8 mouse cellular contexts compared by ENCODE assay signal in genomic region chr5:89883908-89884204, GRCm38 (mm10). TPM values are rescaled to one million over a fixed set of nuclear protein-coding genes. Genes with fewer than 3 reads are reported as not detected.
DNase-seq lines count a peak whose midpoint lies in the region; ATAC-seq lines count a peak whose summit lies in the region.

No protein-coding gene starts in this region.

- DNase-seq in lung, postnatal 14 days, result no peak
- DNase-seq in left cerebral cortex, postnatal 14 days (ENCODE audit: low spot score in 2 of 2), result no peak
- DNase-seq in cerebellum, postnatal 10 days, result no peak
- no peak for DNase-seq in heart, adult 11 months

- H3K9me3 ChIP-seq in lung, embryonic 15.5 days, result no peaks in the 10 kb centered on the region
- H3K9me3 ChIP-seq in forebrain, embryonic 12.5 days, result no peaks in the 10 kb centered on the region
- no peaks in the 10 kb centered on the region for H3K9me3 ChIP-seq in limb, embryonic 13.5 days
- no peaks in the 10 kb centered on the region for H3K9me3 ChIP-seq in neural tube, embryonic 15.5 days (replicated peaks)

- peak overlapping the region; percentile 80 for H3K4me3 ChIP-seq in lung, embryonic 15.5 days
- peak overlapping the region; percentile 67 for H3K4me3 ChIP-seq in forebrain, embryonic 12.5 days (replicated peaks)
- peak overlapping the region; percentile 75 for H3K4me3 ChIP-seq in limb, embryonic 13.5 days
- peak overlapping the region; percentile 82 for H3K4me3 ChIP-seq in neural tube, embryonic 15.5 days (replicated peaks)

- peak overlapping the region; percentile 81 for H3K27ac ChIP-seq in lung, embryonic 15.5 days
- no peak overlapping the region for H3K27ac ChIP-seq in forebrain, embryonic 12.5 days
- no peak overlapping the region for H3K27ac ChIP-seq in limb, embryonic 13.5 days
- H3K27ac ChIP-seq in neural tube, embryonic 15.5 days (replicated peaks), result no peak overlapping the region

- H3K27me3 ChIP-seq in lung, embryonic 15.5 days, result no peaks in the 10 kb centered on the region
- peaks cover 7% of the 10 kb centered on the region for H3K27me3 ChIP-seq in forebrain, embryonic 12.5 days
- H3K27me3 ChIP-seq in limb, embryonic 13.5 days, result no peaks in the 10 kb centered on the region
- H3K27me3 ChIP-seq in neural tube, embryonic 15.5 days (replicated peaks), result no peaks in the 10 kb centered on the region

- H3K4me2 ChIP-seq in lung, embryonic 15.5 days, result peak overlapping the region; percentile 100
- peak overlapping the region; percentile 100 for H3K4me2 ChIP-seq in forebrain, embryonic 12.5 days
- H3K4me2 ChIP-seq in limb, embryonic 13.5 days (replicated peaks), result peak overlapping the region; percentile 95
- peak overlapping the region; percentile 100 for H3K4me2 ChIP-seq in neural tube, embryonic 15.5 days

- 4% methylated on average over 8 of the region's 8 CpGs for WGBS in lung, embryonic 15.5 days
- 4% methylated on average over 8 of the region's 8 CpGs for WGBS in forebrain, embryonic 12.5 days
- WGBS in limb, embryonic 13.5 days, result 6% methylated on average over 8 of the region's 8 CpGs
- 9% methylated on average over 8 of the region's 8 CpGs for WGBS in neural tube, embryonic 15.5 days

- peak overlapping the region; percentile 77; the same call in 1 of the 2 replicates for H3K9ac ChIP-seq in lung, embryonic 15.5 days
- H3K9ac ChIP-seq in forebrain, embryonic 12.5 days, result peak overlapping the region; percentile 78
- H3K9ac ChIP-seq in limb, embryonic 13.5 days, result peak overlapping the region; percentile 81; the same call in 1 of the 2 replicates
- no peak overlapping the region; the same call in 1 of the 2 replicates for H3K9ac ChIP-seq in neural tube, embryonic 15.5 days (replicated peaks)

- H3K4me1 ChIP-seq in lung, embryonic 15.5 days, result peaks cover 17% of the 10 kb centered on the region
- H3K4me1 ChIP-seq in forebrain, embryonic 12.5 days, result peaks cover 12% of the 10 kb centered on the region
- H3K4me1 ChIP-seq in limb, embryonic 13.5 days, result peaks cover 5% of the 10 kb centered on the region; the same call in 1 of the 2 replicates
- H3K4me1 ChIP-seq in neural tube, embryonic 15.5 days, result peaks cover 22% of the 10 kb centered on the region

- intact Hi-C loops in left cerebral cortex, postnatal 14 days (cut with DNase I), result no loop called here

- no peaks in the 10 kb centered on the region for H3K36me3 ChIP-seq in lung, embryonic 15.5 days
- H3K36me3 ChIP-seq in forebrain, embryonic 12.5 days (replicated peaks), result 0 out of 2 replicates have a peak, but pooled peaks cover 5% of the 10 kb centered on the region
- peaks cover 6% of the 10 kb centered on the region; the same call in 1 of the 2 replicates for H3K36me3 ChIP-seq in limb, embryonic 13.5 days
- no peaks in the 10 kb centered on the region for H3K36me3 ChIP-seq in neural tube, embryonic 15.5 days

- no peak; the same call in 1 of the 2 replicates for ATAC-seq in lung, embryonic 15.5 days (ENCODE audit: borderline replicate concordance, extremely low read depth, low FRiP score, low TSS enrichment)
- peak; percentile 8; the same call in 1 of the 2 replicates for ATAC-seq in forebrain, embryonic 12.5 days (ENCODE audit: low FRiP score)
- ATAC-seq in limb, embryonic 13.5 days (ENCODE audit: low FRiP score, low read depth), result no peak
- 0 out of 2 replicates have a peak, but pooled peaks have one; percentile 1 for ATAC-seq in neural tube, embryonic 15.5 days (ENCODE audit: low FRiP score)

RNA-seq across cellular contexts. Expression of gene Adamts3, which starts 0.7 kb away (rescaled TPM):
- polyA plus RNA-seq in lung, embryonic 15.5 days (2015; fragmentation: Nextera tagmentation; extraction: Ambion mirVana), result 3.8 and 4.0 TPM in 2 replicates
- polyA plus RNA-seq in forebrain, embryonic 12.5 days (2016; fragmentation: Nextera tagmentation; extraction: Ambion mirVana), result 4.4 and 5.1 TPM in 2 replicates
- polyA plus RNA-seq in limb, embryonic 13.5 days (2015; fragmentation: Nextera tagmentation; extraction: Ambion mirVana), result 7.9 and 8.0 TPM in 2 replicates
- 4.7 and 5.5 TPM in 2 replicates for polyA plus RNA-seq in neural tube, embryonic 15.5 days (2015; fragmentation: Nextera tagmentation; extraction: Ambion mirVana)
- total RNA-seq in left cerebral cortex, postnatal 14 days (2021), result 10 to 100 TPM; 41.6 to 44.1 TPM

Comparison
In these comparisons a context has a peak if more than half of its experiments do, and no peak if none do; other contexts are left out.
1. ATAC-seq: peak in forebrain, embryonic 12.5 days (single experiment) and neural tube, embryonic 15.5 days (single experiment); none in lung, embryonic 15.5 days (single experiment) and limb, embryonic 13.5 days (single experiment).
2. Peak in every context shown above with its lines, with median percentiles within 50 percentile points of each other: H3K4me2 ChIP-seq and H3K4me3 ChIP-seq.